ENCODE assay signal across 8 mouse cellular contexts in the genomic region with DNA sequence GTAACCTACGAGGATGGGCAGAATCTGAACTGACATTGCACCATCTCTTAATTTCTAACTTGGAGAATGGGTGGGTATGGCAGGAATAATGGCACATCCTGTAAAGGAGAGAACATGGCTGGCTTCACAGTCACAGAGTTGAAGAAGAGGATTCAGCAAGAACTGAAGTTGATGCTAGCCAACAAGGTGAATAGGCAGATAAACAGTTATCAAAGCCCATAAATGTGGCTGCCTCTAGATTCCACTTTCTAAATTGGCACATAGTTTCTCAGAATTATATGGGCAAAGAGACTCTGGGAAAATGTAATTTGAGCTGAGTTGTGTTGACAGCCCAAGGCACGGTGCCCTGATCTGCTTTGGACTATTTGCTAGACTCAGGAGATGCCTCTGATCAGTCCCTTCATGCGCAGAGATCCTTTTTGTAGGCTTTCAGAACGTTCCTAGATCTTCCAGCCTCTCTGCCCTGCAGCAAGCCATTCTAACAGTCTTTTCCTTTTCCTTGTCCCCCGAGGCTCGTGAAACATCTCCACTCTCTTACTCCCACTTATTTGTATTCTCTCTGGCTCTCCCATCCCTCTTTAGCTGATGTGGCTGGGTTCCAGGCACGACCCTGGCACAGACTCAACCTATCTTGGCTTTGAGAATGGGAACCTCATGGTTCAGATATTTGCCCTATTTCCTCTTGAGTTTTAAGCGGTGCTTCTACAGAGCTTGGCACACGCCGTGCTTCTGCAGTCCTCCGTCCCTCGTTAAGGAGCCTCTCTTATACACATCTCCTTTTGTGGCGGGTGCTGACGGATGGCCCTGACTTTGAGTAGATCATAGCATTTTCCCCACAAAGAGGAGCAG.
DNase-seq lines count a peak whose midpoint lies in the region; ATAC-seq and TF ChIP-seq lines count a peak whose summit lies in the region.
"Had no signal": no experiment of that assay in that cellular context is flagged by ENCODE, and none has a peak within 500 bp of the region (broad histone marks: within the 10 kb centered on the region; RNA-seq: fewer than 3 reads in every experiment).

No protein-coding gene starts in this region.

- H3K4me1 ChIP-seq in limb, embryonic 14.5 days (ENCODE audit: control insufficient read depth, insufficient read depth, low read length) = peaks cover 8% of the 10 kb centered on the region

- H3K4me3 ChIP-seq in limb, embryonic 14.5 days (replicated peaks; ENCODE audit: low read length) = no peak overlapping the region

- no peak overlapping the region for H3K9ac ChIP-seq in limb, embryonic 14.5 days (ENCODE audit: low read depth, low read length, severe bottlenecking)
- H3K9ac ChIP-seq: liver, embryonic 14.5 days had no signal

- H3K9me3 ChIP-seq in limb, embryonic 14.5 days (ENCODE audit: control insufficient read depth, low read length) = no peaks in the 10 kb centered on the region

- TF ChIP-seq POLR2A in limb, embryonic 14.5 days (IDR thresholded peaks at IDR 0.05; ENCODE audit: borderline replicate concordance, extremely low read depth, insufficient read depth, insufficient read length) = no peak

- peak overlapping the region; percentile 33; the same call in 1 of the 2 replicates for H3K27ac ChIP-seq in limb, embryonic 14.5 days (replicated peaks; ENCODE audit: low read depth, low read length)
- H3K27ac ChIP-seq: liver, embryonic 14.5 days had no signal

- peak overlapping the region; percentile 19; the same call in 1 of the 2 replicates for H3K4me2 ChIP-seq in limb, embryonic 14.5 days (replicated peaks; ENCODE audit: low read depth, low read length, severe bottlenecking)

- ATAC-seq in limb, embryonic 14.5 days (ENCODE audit: low FRiP score, low read depth) = peak; percentile 70
- ATAC-seq in granulocyte monocyte progenitor cell, adult 5-6 weeks (replicated peaks; ENCODE audit: poor library complexity, severe bottlenecking) = no peak

- H3K27me3 ChIP-seq in limb, embryonic 14.5 days (ENCODE audit: control insufficient read depth, insufficient read depth, low read length) = no peaks in the 10 kb centered on the region

- H3K36me3 ChIP-seq in limb, embryonic 14.5 days (ENCODE audit: control insufficient read depth, insufficient read depth, low read length) = no peaks in the 10 kb centered on the region

- WGBS in limb, embryonic 14.5 days = 51% methylated on average over 14 of the region's 14 CpGs

- DNase-seq in adrenal gland, postnatal 25 days = peak; percentile 34
- DNase-seq in cerebellum, adult 8-10 months = peak; percentile 82
- DNase-seq in gastrocnemius, adult 18-20 months (ENCODE audit: low spot score) = peak; percentile 12
- peak; percentile 2 for DNase-seq in kidney, adult 9 months
- peak; percentile 61 for DNase-seq in limb, embryonic 14.5 days (ENCODE audit: low spot score)
- DNase-seq in right cerebral cortex, postnatal 4 days = peak; percentile 80

Comparison
In these comparisons a context has a peak if more than half of its experiments do, and no peak if none do; other contexts are left out.
1. DNase-seq: peak in every context shown above with its lines; median percentile 82 in cerebellum, adult 8-10 months; 80 in right cerebral cortex, postnatal 4 days; 61 in limb, embryonic 14.5 days; 34 in adrenal gland, postnatal 25 days; 12 in gastrocnemius, adult 18-20 months; 2 in kidney, adult 9 months.